Mouse (Mus musculus): ENCODE results near the gene Znhit3.

The Znhit3 gene

DNA sequence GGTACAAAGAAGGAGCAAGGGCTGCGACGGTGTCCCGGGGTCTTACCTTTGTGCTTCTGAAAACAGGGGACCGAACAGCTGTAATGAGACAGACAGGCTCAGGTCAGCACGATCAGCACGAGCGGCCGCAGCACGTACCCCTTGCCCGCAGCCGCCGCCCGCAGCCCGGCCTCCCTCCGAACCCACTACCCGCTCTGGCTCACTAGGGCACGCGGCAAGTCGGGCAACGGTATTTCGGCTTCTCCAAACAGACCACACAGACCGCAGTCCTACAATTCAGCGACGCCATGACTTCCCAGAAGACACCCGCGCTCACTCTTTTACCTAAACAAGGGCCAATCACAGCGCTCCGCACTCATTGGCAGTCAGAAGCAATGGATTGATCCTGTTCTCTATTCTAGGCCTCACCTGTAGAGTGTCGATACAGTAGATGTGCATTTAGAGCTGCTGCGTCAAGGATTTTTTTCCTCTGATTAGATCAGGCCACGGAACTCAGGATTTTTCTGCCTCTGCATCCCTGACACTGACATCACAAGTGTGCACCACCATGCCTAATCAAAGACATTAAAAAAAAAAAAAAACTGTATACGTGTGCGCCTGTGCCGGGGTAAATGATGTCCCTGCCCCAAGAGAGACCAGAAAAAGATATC, at the start of gene Znhit3:
Znhit3 (minus strand) TSS at position 314 of the 650 bp plus-strand sequence.
- peak; percentile 81 to 87 for DNase-seq

DNA sequence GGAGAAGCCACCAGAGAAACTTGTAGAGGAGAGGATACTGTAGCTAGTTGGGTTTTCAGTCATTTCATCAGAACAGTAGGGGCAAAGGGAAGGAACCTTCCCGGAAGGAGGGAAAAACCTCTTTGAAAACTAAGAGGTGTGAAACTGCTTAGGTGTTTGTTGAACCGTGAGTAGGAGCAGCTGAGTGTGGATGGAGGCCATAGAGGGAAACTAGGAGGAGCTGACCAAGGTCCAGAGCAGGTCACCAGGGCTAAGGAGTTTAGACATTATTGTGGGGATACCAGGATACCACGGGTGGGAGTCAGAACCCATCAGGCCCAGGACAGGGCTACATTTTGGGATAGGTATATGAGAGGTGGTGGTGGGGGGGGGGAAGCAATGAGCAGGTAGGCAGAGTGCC, 47.4 kb upstream of the Znhit3 start:
- DNase-seq: no peak

DNA sequence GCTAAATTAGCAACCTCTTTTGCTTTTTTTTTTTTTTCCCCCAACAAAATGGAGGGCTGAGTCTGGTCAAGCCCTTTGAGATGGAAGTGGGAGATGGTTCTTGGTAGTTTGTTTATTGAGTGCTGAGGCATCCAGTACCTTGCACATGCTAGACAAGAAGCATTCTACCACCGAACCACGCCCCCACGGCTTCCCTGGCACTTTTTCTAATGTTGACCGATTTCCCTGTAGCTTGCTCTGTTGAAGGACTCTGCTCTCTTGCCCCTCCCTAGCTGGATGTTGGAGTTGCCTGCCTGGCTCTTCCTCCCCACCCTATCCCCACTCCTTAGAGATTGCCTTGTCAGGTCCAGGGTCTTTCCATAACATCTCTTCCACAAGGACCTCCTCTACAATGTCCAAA, 46.4 kb upstream of the Znhit3 start:
- DNase-seq: no peak

DNA sequence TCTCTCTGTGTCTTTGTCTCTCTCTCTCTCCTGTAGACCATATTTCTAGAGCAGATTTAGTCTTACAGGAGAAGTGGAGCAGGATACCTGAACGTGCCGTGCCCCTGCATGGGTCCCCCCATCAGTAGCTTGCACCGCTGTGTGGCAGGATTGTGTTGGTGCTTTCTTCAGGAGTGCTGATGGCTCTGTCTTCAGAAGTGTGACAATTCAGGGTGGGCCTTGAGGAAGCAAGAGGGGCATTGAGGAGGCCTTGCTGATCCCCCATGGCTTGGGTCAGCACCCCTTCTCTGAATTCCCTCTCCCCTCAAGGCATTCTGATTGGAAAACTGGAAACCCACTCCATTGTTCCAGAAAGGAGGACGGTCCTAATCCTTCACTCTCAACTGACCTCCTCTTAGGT, 45.4 kb upstream of the Znhit3 start:
- DNase-seq: no peak

DNA sequence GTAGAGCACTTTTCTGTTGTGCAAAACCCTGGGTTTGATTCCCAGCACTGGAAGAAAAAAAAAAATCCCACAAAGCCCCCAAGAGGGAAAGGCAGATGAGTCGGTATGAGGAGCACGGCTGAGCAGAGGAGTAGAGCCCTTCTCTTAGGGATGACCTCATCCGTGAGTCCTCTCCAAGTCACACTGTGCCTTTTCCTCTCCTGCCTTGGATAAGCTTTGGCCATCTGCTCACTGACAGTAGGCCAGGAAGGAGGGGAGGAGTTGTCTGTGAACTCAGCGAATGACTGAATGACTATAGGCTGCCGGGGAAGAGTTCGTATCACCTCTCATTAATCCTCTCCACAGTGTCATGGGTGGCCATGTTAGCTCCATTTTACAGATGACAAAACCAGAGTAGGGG, 44.6 kb upstream of the Znhit3 start:
- peak in 1 of 2 experiments; percentile 36 for DNase-seq

DNA sequence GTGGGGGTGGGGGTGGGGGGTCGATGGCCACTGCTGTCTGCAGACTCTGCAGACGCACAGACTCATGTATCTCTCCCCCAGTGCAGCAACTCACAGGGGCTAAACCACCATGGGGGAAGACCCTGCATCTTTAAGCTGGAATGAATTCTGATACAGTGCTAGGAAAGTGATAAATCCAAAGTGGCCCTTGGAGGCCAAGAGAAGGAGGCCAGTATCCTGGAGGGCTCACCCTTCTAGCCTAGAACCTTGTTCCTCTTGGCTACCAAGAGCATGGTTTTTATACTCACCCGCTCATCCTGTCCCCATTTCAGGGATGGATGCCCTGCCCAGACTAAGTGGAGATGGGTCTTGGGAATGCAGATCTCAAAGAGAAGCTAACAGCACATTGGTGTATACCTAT, 44.1 kb upstream of the Znhit3 start:
- no peak for DNase-seq

DNA sequence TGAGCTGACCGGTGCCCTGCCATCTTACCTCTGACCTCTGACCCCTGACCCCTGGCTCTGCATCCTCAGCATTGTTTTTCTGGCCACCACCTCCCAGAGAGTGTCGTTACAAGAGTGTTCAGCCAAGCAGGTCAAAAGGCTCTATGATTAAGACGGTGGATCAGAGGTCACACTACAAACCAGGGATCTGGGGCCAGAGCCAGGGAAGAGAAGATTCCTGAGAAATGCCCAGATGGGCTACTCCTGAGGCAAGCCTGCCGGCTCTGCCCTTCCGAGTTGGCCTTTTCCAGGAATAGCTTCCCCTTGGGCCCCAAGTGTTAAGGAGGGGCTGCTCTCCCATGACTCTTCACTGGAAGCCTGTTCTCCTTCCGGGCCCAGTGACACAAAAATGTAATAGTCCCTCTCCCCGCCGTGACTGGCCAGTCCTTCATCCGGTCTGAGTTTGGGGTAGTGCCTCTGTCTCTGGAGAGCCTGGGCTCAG, 43.6 kb upstream of the Znhit3 start:
- peak; percentile 46 to 68 for DNase-seq

DNA sequence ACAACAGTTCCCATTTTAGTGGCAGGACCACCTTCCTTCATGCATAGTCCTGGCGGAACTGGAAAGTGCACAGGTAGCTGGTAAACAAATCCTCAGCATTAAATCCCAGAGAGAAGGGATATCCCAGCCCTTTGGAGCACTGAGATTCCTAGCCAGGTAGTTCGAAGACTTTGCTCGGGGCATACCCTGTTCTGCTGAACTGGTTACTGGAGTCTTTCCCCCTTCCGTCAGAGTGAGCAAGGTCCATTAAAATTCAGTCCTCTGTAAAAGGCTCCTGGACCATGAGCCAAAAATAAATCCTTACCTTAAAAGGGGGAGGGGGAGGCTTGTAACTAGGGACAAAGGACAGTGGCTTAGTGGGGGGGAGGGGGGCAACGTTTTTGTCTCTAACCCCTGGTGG, 43.0 kb upstream of the Znhit3 start:
- DNase-seq: no peak

DNA sequence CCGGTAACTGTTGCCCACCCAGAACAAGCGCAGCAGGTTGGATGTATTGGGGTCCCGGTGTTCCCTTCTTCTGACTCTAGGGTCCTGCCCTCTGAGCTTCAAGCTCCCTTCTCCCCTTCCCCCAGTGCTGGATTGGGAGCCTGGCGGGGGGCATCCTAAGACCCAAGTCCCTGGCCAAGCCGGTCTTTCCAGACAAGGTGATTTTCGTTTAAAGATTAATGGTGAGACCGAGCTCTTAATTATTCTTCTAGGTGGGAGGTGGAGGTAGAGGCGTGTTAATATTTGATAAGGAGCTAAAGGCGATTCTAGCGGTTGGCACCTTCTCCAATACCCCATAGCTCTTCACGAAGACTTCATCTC, 42.1 kb upstream of the Znhit3 start:
- DNase-seq: no peak

DNA sequence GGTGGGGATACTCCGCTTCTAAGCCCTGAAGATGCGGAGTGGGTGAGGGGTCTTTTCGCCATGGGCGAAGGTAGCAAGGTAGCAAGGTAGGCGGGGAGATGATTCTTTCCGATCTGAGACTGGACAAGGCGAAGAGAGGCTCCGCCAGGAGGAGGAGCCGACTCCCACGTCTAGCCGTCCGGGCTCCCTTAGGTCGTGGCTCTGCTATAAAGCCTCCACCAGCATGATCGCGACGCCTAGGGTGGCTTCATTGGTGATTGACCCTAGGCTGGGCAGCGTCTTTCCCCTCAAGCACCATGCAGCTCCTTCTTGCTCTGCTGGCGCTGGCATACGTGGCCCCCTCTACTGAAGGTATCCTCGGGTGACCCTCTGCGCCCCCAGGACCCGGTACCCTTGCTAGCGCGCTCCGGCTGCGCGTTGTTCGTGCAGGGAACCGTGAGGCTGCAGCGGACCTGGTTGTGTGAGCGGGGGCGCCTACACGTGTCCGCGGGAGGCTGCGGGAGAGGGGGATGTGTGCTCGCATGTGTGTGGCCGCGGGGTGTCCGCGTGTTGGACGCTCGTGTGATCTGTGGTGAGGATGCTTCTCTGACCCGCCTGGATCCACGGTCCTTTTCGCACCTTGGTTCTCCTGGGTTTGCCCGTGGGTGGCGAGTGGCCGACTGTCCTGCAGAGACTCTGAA, 41.6 kb upstream of the Znhit3 start, which contains the start of gene Car4:
Car4 (plus strand) TSS at position 196 of the 680 bp plus-strand sequence.
- DNase-seq: peak; percentile 45 to 47

DNA sequence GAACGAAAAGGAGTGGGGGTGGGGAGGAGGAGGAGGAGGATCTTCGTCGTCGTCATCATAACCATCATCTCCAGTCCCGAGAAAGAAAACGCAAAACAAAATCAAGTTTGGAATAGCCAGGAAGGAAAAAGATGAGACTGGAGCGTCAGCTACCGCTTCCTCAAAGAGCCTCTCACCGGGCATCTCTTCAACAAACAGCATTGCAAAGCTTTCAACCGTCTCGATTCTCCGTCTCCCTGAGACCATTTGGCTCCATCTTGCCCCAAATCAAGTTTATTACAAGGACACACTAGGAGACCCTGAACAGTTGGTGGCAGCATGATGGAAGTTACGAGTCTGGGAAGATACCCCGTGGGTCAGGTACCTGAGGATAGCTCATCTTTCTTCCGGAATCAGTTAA, 41.0 kb upstream of the Znhit3 start:
- no peak for DNase-seq

DNA sequence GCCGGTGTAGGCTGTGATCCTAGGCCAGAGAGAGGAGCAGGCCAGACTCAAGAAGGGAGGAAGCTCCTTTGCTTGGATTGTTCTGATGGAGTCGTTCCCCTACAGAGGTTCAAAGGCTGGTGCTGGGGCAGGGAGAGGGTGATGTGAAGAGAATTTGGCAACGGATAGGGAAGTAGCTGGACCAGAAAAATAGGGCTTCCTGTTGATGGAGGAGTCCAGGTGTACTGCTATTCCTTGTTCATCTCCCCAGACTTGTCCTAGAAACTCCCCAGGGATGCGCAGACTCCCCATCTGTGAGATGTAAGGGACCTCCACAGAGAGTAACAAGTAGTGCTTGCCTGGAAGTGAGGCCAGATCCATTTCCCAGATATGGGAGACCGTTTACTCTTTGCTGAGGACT, 40.2 kb upstream of the Znhit3 start:
- DNase-seq: no peak

DNA sequence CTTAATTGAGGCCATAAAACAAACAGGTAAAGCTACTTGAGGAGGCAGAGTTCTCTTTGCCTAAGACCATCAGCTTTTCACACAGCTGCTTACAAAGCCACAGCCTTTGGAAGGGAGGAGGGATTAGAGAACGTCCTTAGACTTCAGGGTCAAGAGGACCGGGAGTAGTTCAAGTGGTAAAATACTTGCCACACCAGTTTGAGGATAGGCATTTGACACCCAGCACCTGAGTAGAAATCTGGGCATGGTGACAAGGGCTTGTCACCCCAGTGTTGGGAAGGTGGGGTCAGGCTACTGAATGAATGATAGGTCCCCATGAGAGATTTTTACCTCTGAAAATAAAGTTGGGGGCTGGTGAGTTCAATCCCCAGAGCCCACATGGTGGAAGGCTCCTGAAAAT, 36.4 kb upstream of the Znhit3 start:
- DNase-seq: peak; percentile 76 to 89

DNA sequence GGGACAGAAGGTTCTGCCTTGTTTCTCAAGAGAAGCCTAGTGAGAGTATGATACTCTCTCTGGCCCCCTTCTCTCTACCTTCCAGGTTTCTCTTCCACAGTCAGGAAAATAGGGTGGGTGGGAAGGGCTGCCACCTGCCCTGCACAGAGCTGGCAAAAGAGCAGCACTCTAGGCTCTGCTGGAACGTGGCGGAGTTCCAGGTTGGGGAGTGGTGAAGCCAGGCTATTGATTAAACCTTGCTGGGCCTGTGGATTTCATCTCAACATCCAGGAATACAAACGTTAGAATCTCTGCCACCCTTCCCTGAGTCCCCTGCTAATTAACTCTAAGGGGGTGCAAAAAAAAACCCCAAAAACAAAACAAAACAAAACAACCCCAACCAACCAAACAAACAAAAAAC, 32.4 kb upstream of the Znhit3 start:
- no peak for DNase-seq

DNA sequence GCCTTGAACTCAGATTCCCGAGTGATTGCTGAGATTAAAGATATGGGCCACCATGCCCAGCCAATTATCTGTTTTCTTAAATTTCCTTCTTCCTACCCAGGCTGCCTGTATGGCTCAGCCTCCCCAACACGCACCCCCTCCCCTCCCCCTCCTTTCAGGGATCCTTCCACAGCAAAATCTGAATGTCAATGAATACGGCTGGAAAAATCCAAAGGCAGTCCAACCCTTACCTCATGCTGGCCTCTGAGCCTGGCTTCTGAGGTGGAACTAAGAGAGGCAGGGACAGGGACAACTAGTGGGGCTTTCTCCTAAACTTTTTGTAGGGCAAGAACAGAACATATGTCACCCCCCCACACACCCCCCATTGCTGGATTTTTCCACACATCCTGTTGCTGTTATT, 31.9 kb upstream of the Znhit3 start:
- DNase-seq: no peak

DNA sequence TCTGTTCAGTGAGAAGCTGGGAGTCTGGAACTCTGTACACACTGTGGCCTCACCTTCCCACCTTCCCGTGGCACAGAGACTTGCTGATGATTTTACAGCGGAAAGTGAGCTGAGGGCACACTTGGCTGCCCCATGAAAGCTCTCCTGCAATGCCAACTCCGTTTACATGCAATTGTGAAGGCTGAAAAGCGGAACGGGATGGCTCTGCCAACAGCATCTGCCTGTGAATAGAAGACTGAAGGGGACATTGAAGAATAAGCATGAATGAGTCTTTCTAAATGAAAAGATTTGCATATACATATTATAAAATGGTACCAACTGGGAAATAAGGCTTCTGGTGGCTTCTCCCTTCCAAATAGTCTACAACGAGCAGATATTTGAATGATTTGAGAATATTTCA, 31.0 kb upstream of the Znhit3 start:
- no peak for DNase-seq

DNA sequence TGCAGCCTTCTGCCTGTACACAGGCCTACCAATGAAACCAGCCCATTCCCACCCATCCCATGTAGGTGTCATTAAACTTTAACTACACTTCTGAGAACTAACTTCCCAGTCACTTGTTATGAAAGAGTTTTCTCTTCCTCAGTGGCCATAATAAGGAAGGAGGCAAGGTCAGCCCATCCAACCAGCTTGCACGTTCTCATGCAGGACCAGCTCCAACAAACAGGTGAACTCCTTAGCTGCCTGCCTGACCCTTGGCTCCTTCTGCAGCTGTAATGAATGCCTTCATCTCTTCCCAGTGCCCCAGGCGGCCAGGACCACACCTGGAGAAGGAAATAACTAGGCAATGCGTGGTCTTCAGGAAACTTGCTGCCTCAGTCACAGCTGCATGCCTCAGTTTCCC, 29.7 kb upstream of the Znhit3 start:
- DNase-seq: no peak

DNA sequence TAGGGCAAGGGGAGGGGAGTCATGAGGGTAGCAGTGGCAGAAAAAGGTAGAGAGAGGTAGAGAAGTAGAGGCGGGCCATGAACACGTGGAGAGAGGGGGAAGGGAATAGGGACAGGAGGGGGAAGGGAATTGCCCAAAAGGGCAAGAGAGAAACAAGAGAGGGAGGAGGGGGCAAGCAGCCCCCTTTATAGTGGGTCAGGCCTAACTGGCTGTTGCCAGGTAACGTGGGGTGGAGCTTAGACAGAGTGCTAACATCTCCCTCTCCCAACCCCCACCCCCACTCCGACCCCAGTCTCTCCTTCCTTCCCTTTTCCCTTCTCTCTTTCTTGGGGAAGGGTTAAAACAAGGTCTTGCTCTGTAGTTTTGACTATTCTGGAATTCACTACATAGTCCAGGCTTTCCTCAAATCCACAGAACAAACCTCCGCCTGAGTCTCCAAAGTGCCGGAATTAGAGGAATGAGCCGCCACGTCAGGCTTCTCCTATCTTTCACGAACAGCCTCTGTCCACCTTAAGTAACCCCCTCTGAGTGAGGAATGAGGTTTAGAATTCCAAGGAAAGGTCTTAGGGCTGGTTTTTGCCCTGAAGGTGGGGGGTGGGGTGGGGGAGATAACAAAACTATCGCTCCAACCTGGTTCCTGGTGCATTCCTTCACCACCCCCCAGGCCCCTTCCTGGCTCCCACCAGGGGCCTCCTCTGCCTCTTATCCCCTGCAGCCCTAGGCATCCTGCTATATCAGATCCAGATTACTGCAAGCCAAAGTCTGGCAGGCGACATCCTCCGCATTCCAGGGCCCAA, 28.7 kb upstream of the Znhit3 start:
- no peak for DNase-seq

DNA sequence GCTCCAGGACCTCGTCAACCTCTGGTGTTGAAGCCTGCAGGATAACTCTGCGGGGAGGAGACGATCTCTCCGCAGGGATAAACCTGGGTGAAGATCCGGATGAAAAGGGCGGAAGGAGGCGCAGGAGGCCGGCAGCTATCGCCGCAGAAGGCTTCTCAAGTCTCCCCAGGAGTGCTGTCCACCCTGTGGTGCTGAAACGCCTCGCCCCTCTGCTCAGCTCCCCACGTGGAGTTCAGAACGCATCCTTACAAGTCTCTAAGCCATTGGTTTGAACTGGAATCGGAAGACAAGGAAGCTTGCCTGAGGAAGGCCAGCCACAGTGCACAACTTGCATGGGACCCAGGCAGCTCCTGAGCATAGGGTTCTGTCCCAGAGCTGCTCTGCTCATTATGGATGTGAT, 27.8 kb upstream of the Znhit3 start:
- DNase-seq: peak; percentile 31 to 54

DNA sequence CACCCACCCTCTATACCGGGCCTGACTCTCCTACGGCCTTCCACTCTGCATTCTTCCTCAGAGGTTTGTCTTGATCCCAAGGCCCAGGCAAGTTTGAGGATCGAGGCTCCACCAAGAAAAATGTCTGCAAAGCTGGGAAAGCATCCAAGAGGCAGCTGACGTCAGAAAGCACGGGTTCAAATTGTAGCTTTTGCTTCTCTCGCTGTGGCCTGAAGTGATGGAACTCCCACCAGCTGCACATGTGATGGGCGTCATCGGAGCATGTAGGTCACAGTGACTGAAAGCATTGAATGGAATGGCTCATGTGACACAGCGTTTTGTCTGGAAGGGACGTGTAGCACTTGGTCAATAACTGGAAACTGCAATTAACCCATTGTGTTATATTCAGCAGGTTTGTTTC, 24.0 kb upstream of the Znhit3 start:
- DNase-seq: no peak

DNA sequence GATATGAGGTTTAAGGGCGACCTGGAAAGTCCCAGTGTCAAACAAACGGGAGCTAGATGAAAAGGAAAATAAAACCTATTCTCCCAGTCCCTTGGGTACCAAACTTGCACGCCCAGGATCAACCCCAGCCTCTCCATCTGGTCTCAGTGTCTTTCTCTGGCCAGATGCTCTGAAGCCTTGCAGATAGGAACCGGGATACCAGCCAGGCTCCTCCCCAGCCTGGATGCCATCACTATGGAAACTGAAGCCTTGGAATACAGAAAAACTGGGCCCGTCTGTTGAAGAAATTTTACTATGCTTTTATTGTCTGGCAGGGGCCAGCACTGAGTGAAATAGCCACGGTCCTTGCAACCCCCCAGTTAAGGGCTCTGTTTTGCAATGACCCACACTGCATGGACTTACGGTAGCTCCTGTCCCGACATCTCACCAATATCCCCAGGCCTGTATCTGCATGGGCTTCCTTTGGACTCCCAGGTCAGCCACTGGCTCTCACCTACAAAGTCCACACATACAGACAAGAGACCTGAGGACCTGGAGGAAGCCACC, 23.4 kb upstream of the Znhit3 start:
- DNase-seq: no peak

DNA sequence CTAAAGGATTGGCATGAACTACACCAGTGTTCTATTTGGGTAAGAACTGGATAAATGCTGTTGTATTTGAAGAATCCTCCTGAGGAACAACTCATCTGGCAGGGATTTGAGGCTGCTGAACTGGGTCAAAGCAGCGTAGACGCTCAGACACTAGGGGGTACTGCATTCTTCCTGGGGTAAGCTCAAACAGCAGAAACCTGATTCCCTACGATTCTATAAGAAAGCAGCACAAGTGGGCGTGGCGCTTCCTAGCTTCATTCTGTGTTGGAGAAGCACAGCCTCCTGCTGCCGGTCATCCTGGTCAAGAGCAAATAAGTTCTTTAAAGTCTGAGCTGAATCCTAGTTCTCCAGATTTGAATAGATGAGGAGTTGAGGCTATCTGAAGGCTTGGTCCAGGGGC, 16.1 kb upstream of the Znhit3 start:
- DNase-seq: no peak

DNA sequence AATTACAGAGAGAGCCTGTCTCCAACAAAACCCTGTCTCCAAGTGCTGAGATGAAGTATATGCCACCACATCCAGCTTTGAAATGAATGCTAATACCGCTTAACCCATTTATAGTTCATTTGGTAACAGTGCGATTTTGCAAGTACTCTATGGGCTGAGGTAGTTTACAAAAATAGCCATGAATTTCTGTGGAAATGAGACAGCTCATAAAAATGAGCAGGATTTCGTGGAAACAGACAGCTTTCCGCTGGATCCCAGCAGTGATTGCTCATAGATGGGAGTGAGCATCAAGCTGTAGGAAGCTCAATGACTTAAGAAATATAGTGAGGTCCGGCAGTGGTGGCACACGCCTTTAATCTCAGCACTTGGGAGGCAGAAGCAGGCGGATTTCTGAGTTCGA, 4.8 kb upstream of the Znhit3 start:
- DNase-seq: no peak

DNA sequence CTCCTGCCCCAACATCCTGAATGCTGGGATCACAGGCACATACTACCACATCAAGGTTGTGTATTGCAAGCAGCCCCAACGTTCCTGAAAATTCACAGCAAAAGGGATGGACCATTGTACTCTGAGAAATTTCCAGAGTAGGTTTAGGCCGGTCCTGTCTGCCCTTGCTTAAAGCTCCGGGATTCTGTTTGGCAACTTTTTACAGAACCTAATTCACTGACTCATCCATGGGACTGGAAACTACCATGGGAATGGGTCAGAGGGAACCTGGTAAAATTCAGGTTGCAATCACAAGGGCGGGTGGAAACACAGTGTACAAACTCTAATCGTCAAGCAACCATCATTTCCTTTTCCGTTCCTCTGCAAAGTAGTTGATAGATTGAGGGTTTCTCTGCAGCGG, 3.8 kb upstream of the Znhit3 start:
- no peak for DNase-seq

Measured in lung, adult 18-20 months (tissue).